Mouse (Mus musculus) ES-E14 (cell line): Measurements from ENCODE around the gene Fam135a. TPM values are rescaled to one million over a fixed set of nuclear protein-coding genes. Genes with fewer than 3 reads are reported as not detected.

Experiments
- DNase-seq: peaks from one replicate; pipeline ENCODE4 v3.0.0-alpha.2; 2013; ENCODE audit warnings: low read depth, low spot score
- H3K27ac ChIP-seq: 2 replicates; pipeline ENCODE4 v1.5.1; 2012; ENCODE audit warnings: low read depth, mild to moderate bottlenecking, low read length, moderate library complexity, mixed read lengths; ENCODE audit not compliant: poor library complexity, insufficient read depth, severe bottlenecking
- H3K36me3 ChIP-seq: 2 replicates; pipeline ENCODE4 v1.6.1; 2012; ENCODE audit warnings: mild to moderate bottlenecking, low read length, moderate library complexity, mixed read lengths; ENCODE audit not compliant: control insufficient read depth, poor library complexity, insufficient read depth, severe bottlenecking
- H3K4me1 ChIP-seq, 2 experiments: fragments of 150-350 bp in 1 of 2; sonication (generic) in 1 of 2; 2 replicates each; pipeline ENCODE4 v1.6.1; 2012; ENCODE audit warnings: low read length in 2 of 2, mild to moderate bottlenecking in 1 of 2, mixed read lengths in 1 of 2; ENCODE audit not compliant: control insufficient read depth in 2 of 2, insufficient read depth in 2 of 2, poor library complexity in 1 of 2
- H3K4me3 ChIP-seq, 2 experiments: fragments of 150-350 bp in 1 of 2; sonication (generic) in 1 of 2; 2 replicates each; pipeline ENCODE4 v1.5.1; 2012; ENCODE audit warnings: low read length in 2 of 2, low read depth in 1 of 2, mild to moderate bottlenecking in 1 of 2, mixed read lengths in 1 of 2; ENCODE audit not compliant: insufficient read depth in 1 of 2, poor library complexity in 1 of 2, severe bottlenecking in 1 of 2
- H3K9ac ChIP-seq: 2 replicates; pipeline ENCODE4 v1.6.1; 2012; ENCODE audit warnings: low read depth, mild to moderate bottlenecking, low read length, mixed read lengths; ENCODE audit not compliant: poor library complexity, insufficient read depth, severe bottlenecking
- H3K9me3 ChIP-seq: fragments of 150-350 bp; sonication (generic); 2 replicates; pipeline ENCODE4 v1.6.1; 2012; ENCODE audit warnings: low read depth, mild to moderate bottlenecking, low read length; ENCODE audit not compliant: control insufficient read depth, insufficient read depth
- CHD2 ChIP-seq: IDR thresholded peaks from 2 replicates; pipeline ENCODE4 v1.6.1; 2014; ENCODE audit warnings: mild to moderate bottlenecking, low read depth, low read length, inconsistent platforms
- HCFC1 ChIP-seq: IDR thresholded peaks from 2 replicates; pipeline ENCODE4 v1.6.1; 2012; ENCODE audit warnings: low read length, inconsistent platforms, borderline replicate concordance; ENCODE audit not compliant: insufficient read depth
- MAFK ChIP-seq: IDR thresholded peaks from 2 replicates; pipeline ENCODE4 v1.6.1; 2014; ENCODE audit warnings: mild to moderate bottlenecking, low read depth, low read length, inconsistent platforms; ENCODE audit not compliant: insufficient read depth
- ZC3H11A ChIP-seq: IDR thresholded peaks from 2 replicates; pipeline ENCODE4 v1.6.1; 2012; ENCODE audit warnings: low read depth, mild to moderate bottlenecking, inconsistent platforms, low read length, borderline replicate concordance
- ZNF384 ChIP-seq: IDR thresholded peaks from 2 replicates; pipeline ENCODE4 v1.6.1; 2012; ENCODE audit warnings: low read depth, low read length, inconsistent platforms
- in situ Hi-C, 2 experiments: fragments of 600-800 bp; cut with MboI; formaldehyde crosslinking; loops; one replicate each; pipeline ENCODE4 v1.15.1; 2025; ENCODE audit warnings: low sequenced_read_pairs in 2 of 2, inconsistent platforms in 1 of 2; ENCODE audit not compliant: unreplicated experiment in 2 of 2
- total RNA-seq: library from RNA; depleted of rRNA; stranded (reverse); fragments of 300-350 nt; gene quantifications from 2 replicates; pipeline ENCODE4 v1.2.3, GENCODE M21; 2012

The Fam135a gene
- total RNA-seq, 1 experiment: 13.7 TPM

- TF ChIP-seq ZNF384 (no peak), ZC3H11A (no peak), MAFK (no peak), CHD2 (no peak), HCFC1 (no peak)
- H3K9ac ChIP-seq: peak within 1 kb of the TSS; percentile 95
These were observed 94.9 kb downstream of the Fam135a start, which contains the start of gene Sdhaf4 for GRCm38 (mm10) chr1:24005070-24005804. Gene Sdhaf4, minus strand, starts transcription at chr1:24005656.

GRCm38 (mm10) chr1:23999318-23999717, 100.8 kb downstream of the Fam135a start:
- TF ChIP-seq ZNF384: no peak
- TF ChIP-seq ZC3H11A: no peak
- no peak for TF ChIP-seq HCFC1
- Histone ChIP-seq H3K27ac (no peak overlapping the region), H3K4me1 (no peaks in the 10 kb centered on the region), H3K9me3 (no peaks in the 10 kb centered on the region), H3K9ac (no peak overlapping the region), H3K4me3 (no peak overlapping the region), H3K36me3 (peaks cover 9% of the 10 kb centered on the region; the same call in 1 of the 2 replicates)
- no peak for DNase-seq
- in situ Hi-C loops: no loop called here

More at GRCm38 (mm10) chr1:24005070-24005804, 94.9 kb downstream of the Fam135a start, which contains the start of gene Sdhaf4:
- no peak within 1 kb of the TSS for H3K27ac ChIP-seq
- peak; percentile 75 for DNase-seq
- no peaks in the 10 kb centered on the region for H3K4me1 ChIP-seq
- H3K9me3 ChIP-seq: no peaks in the 10 kb centered on the region
- in situ Hi-C loops: no loop called here
- H3K4me3 ChIP-seq: peak within 1 kb of the TSS; percentile 82 to 91
- H3K36me3 ChIP-seq: peaks cover 9% of the 10 kb centered on the region; the same call in 1 of the 2 replicates

GRCm38 (mm10) chr1:23998866-23999265, 101.3 kb downstream of the Fam135a start:
- Histone ChIP-seq H3K4me3 (no peak overlapping the region), H3K27ac (no peak overlapping the region), H3K9me3 (no peaks in the 10 kb centered on the region), H3K4me1 (no peaks in the 10 kb centered on the region), H3K36me3 (peaks cover 9% of the 10 kb centered on the region; the same call in 1 of the 2 replicates), H3K9ac (no peak overlapping the region)
- no peak for DNase-seq
- TF ChIP-seq ZC3H11A (no peak), ZNF384 (no peak)
- in situ Hi-C loops: no loop called here

GRCm38 (mm10) chr1:23998120-23998810, 101.9 kb downstream of the Fam135a start:
- DNase-seq: no peak
- peaks cover 9% of the 10 kb centered on the region; the same call in 1 of the 2 replicates for H3K36me3 ChIP-seq
- H3K9ac ChIP-seq: no peak overlapping the region
- H3K4me3 ChIP-seq: no peak overlapping the region
- H3K27ac ChIP-seq: no peak overlapping the region
- H3K4me1 ChIP-seq: no peaks in the 10 kb centered on the region
- in situ Hi-C loops: no loop called here
- TF ChIP-seq ZNF384 (no peak), CHD2 (no peak), MAFK (no peak), HCFC1 (no peak), ZC3H11A (no peak)
- H3K9me3 ChIP-seq: no peaks in the 10 kb centered on the region
